Mouse (Mus musculus): Measurements from ENCODE around the gene Dhx33. TPM values are rescaled to one million over a fixed set of nuclear protein-coding genes. Genes with fewer than 3 reads are reported as not detected.

Dhx33 gene
- polyA plus RNA-seq, 2 experiments: 18.6 to 33.2 TPM

GRCm38 (mm10) chr11:70944935-70945817, 59.1 kb downstream of the Dhx33 start:
- ATAC-seq (ENCODE audit: low FRiP score, low read depth) (no peak), DNase-seq (ENCODE audit: low spot score) (no peak)
- TF ChIP-seq POLR2A (IDR thresholded peaks at IDR 0.05; ENCODE audit: borderline replicate concordance, extremely low read depth, insufficient read depth, insufficient read length): no peak
- Histone ChIP-seq H3K4me3 (replicated peaks; ENCODE audit: low read length) (no peak overlapping the region), H3K4me1 (ENCODE audit: control insufficient read depth, insufficient read depth, low read length) (no peaks in the 10 kb centered on the region), H3K4me2 (replicated peaks; ENCODE audit: low read depth, low read length, severe bottlenecking) (no peak overlapping the region), H3K9me3 (ENCODE audit: control insufficient read depth, low read length) (no peaks in the 10 kb centered on the region), H3K36me3 (ENCODE audit: control insufficient read depth, insufficient read depth, low read length) (peaks cover 91% of the 10 kb centered on the region), H3K9ac (ENCODE audit: low read depth, low read length, severe bottlenecking) (no peak overlapping the region), H3K27me3 (ENCODE audit: control insufficient read depth, insufficient read depth, low read length) (no peaks in the 10 kb centered on the region), H3K27ac (replicated peaks; ENCODE audit: low read depth, low read length) (no peak overlapping the region)
- WGBS: 92% methylated on average over 4 of the region's 4 CpGs

GRCm38 (mm10) chr11:70943651-70944050, 60.6 kb downstream of the Dhx33 start:
- no peak for TF ChIP-seq POLR2A (IDR thresholded peaks at IDR 0.05; ENCODE audit: borderline replicate concordance, extremely low read depth, insufficient read depth, insufficient read length)
- H3K27me3 ChIP-seq (ENCODE audit: control insufficient read depth, insufficient read depth, low read length): no peaks in the 10 kb centered on the region
- no peaks in the 10 kb centered on the region for H3K9me3 ChIP-seq (ENCODE audit: control insufficient read depth, low read length)
- no peak for DNase-seq (ENCODE audit: low spot score)
- H3K27ac ChIP-seq (replicated peaks; ENCODE audit: low read depth, low read length): no peak overlapping the region
- H3K9ac ChIP-seq (ENCODE audit: low read depth, low read length, severe bottlenecking): no peak overlapping the region
- no peaks in the 10 kb centered on the region for H3K4me1 ChIP-seq (ENCODE audit: control insufficient read depth, insufficient read depth, low read length)
- peaks cover 91% of the 10 kb centered on the region for H3K36me3 ChIP-seq (ENCODE audit: control insufficient read depth, insufficient read depth, low read length)
- no peak overlapping the region for H3K4me3 ChIP-seq (replicated peaks; ENCODE audit: low read length)
- WGBS: 94% methylated on average over 7 of the region's 7 CpGs
- no peak for ATAC-seq (ENCODE audit: low FRiP score, low read depth)
- no peak overlapping the region for H3K4me2 ChIP-seq (replicated peaks; ENCODE audit: low read depth, low read length, severe bottlenecking)

GRCm38 (mm10) chr11:70942596-70942995, 61.6 kb downstream of the Dhx33 start:
- Histone ChIP-seq H3K9me3 (ENCODE audit: control insufficient read depth, low read length) (no peaks in the 10 kb centered on the region), H3K9ac (ENCODE audit: low read depth, low read length, severe bottlenecking) (no peak overlapping the region), H3K4me2 (replicated peaks; ENCODE audit: low read depth, low read length, severe bottlenecking) (no peak overlapping the region), H3K4me3 (replicated peaks; ENCODE audit: low read length) (no peak overlapping the region), H3K27me3 (ENCODE audit: control insufficient read depth, insufficient read depth, low read length) (no peaks in the 10 kb centered on the region), H3K36me3 (ENCODE audit: control insufficient read depth, insufficient read depth, low read length) (peaks cover 89% of the 10 kb centered on the region), H3K4me1 (ENCODE audit: control insufficient read depth, insufficient read depth, low read length) (no peaks in the 10 kb centered on the region), H3K27ac (replicated peaks; ENCODE audit: low read depth, low read length) (no peak overlapping the region)
- WGBS: 92% methylated on average over 1 of the region's 1 CpGs
- no peak for ATAC-seq (ENCODE audit: low FRiP score, low read depth)
- no peak for TF ChIP-seq POLR2A (IDR thresholded peaks at IDR 0.05; ENCODE audit: borderline replicate concordance, extremely low read depth, insufficient read depth, insufficient read length)
- DNase-seq (ENCODE audit: low spot score): no peak

GRCm38 (mm10) chr11:70935316-70935715, 68.9 kb downstream of the Dhx33 start:
- Histone ChIP-seq H3K9ac (ENCODE audit: low read depth, low read length, severe bottlenecking) (no peak overlapping the region), H3K27me3 (ENCODE audit: control insufficient read depth, insufficient read depth, low read length) (no peaks in the 10 kb centered on the region)
- TF ChIP-seq POLR2A (IDR thresholded peaks at IDR 0.05; ENCODE audit: borderline replicate concordance, extremely low read depth, insufficient read depth, insufficient read length): no peak

More at GRCm38 (mm10) chr11:70935316-70935715, 68.9 kb downstream of the Dhx33 start:
- Histone ChIP-seq H3K4me2 (replicated peaks; ENCODE audit: low read depth, low read length, severe bottlenecking) (no peak overlapping the region), H3K36me3 (ENCODE audit: control insufficient read depth, insufficient read depth, low read length) (peaks cover 56% of the 10 kb centered on the region), H3K4me1 (ENCODE audit: control insufficient read depth, insufficient read depth, low read length) (no peaks in the 10 kb centered on the region), H3K27ac (replicated peaks; ENCODE audit: low read depth, low read length) (no peak overlapping the region), H3K4me3 (replicated peaks; ENCODE audit: low read length) (no peak overlapping the region), H3K9me3 (ENCODE audit: control insufficient read depth, low read length) (no peaks in the 10 kb centered on the region)
- DNase-seq (ENCODE audit: low spot score) (no peak), ATAC-seq (ENCODE audit: low FRiP score, low read depth) (no peak)
- WGBS: 94% methylated on average over 7 of the region's 7 CpGs

Other genes starting within 250 kb of the Dhx33 start
- 2.5 and 4.4 TPM in 2 replicates for gene Zfp3, start 240.2 kb downstream of the Dhx33 start, polyA plus RNA-seq (2012; rRNA removed)
- gene Zfp3, start 240.2 kb downstream of the Dhx33 start, polyA plus RNA-seq (2014; fragmentation: Nextera tagmentation; extraction: Ambion mirVana): 5.9 and 7.3 TPM in 2 replicates
- gene Scimp, start 191.9 kb downstream of the Dhx33 start, polyA plus RNA-seq (2012; rRNA removed): 0.05 and 0.13 TPM in 2 replicates
- gene Scimp, start 191.9 kb downstream of the Dhx33 start, polyA plus RNA-seq (2014; fragmentation: Nextera tagmentation; extraction: Ambion mirVana): 0.40 and 0.62 TPM in 2 replicates
- 8.3 and 11.0 TPM in 2 replicates for gene Rabep1, start 159.7 kb downstream of the Dhx33 start, polyA plus RNA-seq (2012; rRNA removed)
- gene Rabep1, start 159.7 kb downstream of the Dhx33 start, polyA plus RNA-seq (2014; fragmentation: Nextera tagmentation; extraction: Ambion mirVana): 29.5 and 33.3 TPM in 2 replicates
- gene Nup88, start 34.5 kb downstream of the Dhx33 start, polyA plus RNA-seq (2012; rRNA removed): 93.1 and 120 TPM in 2 replicates
- 115 and 125 TPM in 2 replicates for gene Nup88, start 34.5 kb downstream of the Dhx33 start, polyA plus RNA-seq (2014; fragmentation: Nextera tagmentation; extraction: Ambion mirVana)
- 61.2 and 75.0 TPM in 2 replicates for gene Rpain, start 34.2 kb downstream of the Dhx33 start, polyA plus RNA-seq (2012; rRNA removed)
- 70.0 and 78.4 TPM in 2 replicates for gene Rpain, start 34.2 kb downstream of the Dhx33 start, polyA plus RNA-seq (2014; fragmentation: Nextera tagmentation; extraction: Ambion mirVana)
- gene C1qbp, start 21.4 kb downstream of the Dhx33 start, polyA plus RNA-seq (2012; rRNA removed): 149 and 173 TPM in 2 replicates
- gene C1qbp, start 21.4 kb downstream of the Dhx33 start, polyA plus RNA-seq (2014; fragmentation: Nextera tagmentation; extraction: Ambion mirVana): 214 and 221 TPM in 2 replicates
- 15.2 and 23.1 TPM in 2 replicates for gene Mis12, start 15.2 kb upstream of the Dhx33 start, polyA plus RNA-seq (2012; rRNA removed)
- gene Mis12, start 15.2 kb upstream of the Dhx33 start, polyA plus RNA-seq (2014; fragmentation: Nextera tagmentation; extraction: Ambion mirVana): 30.4 and 32.5 TPM in 2 replicates
- gene Derl2, start 15.4 kb upstream of the Dhx33 start, polyA plus RNA-seq (2012; rRNA removed): 26.9 and 31.4 TPM in 2 replicates
- 39.4 and 41.1 TPM in 2 replicates for gene Derl2, start 15.4 kb upstream of the Dhx33 start, polyA plus RNA-seq (2014; fragmentation: Nextera tagmentation; extraction: Ambion mirVana)
- gene 6330403K07Rik, start 29.1 kb upstream of the Dhx33 start, polyA plus RNA-seq (2012; rRNA removed): 165 and 186 TPM in 2 replicates
- gene 6330403K07Rik, start 29.1 kb upstream of the Dhx33 start, polyA plus RNA-seq (2014; fragmentation: Nextera tagmentation; extraction: Ambion mirVana): 84.5 and 97.9 TPM in 2 replicates
- gene Nlrp1a, start 140.3 kb upstream of the Dhx33 start, polyA plus RNA-seq (2012; rRNA removed): 0.04 and 0.05 TPM in 2 replicates
- 0.14 and 0.30 TPM in 2 replicates for gene Nlrp1a, start 140.3 kb upstream of the Dhx33 start, polyA plus RNA-seq (2014; fragmentation: Nextera tagmentation; extraction: Ambion mirVana)
- gene Nlrp1b, start 226.3 kb upstream of the Dhx33 start, polyA plus RNA-seq (2012; rRNA removed): 0.19 and 0.24 TPM in 2 replicates
- 0.06 TPM in 2 replicates for gene Nlrp1b, start 226.3 kb upstream of the Dhx33 start, polyA plus RNA-seq (2014; fragmentation: Nextera tagmentation; extraction: Ambion mirVana)

All from limb, embryonic 14.5 days (tissue).